Mouse (Mus musculus) intestine, postnatal 0 days (tissue): ENCODE results near the gene Isca2. TPM values are rescaled to one million over a fixed set of nuclear protein-coding genes. Genes with fewer than 3 reads are reported as not detected.

Experiments
- ATAC-seq: fragments of 200-750 bp; cut with Nextera tagmentation; 2 replicates; pipeline ENCODE4 v1.8.0; 2017; ENCODE audit warnings: mild to moderate bottlenecking, moderate TSS enrichment, moderate library complexity
- H3K27ac ChIP-seq: fragments of 300-500 bp; sonication (generic); 2 replicates; pipeline ENCODE4 v1.5.1; 2014; ENCODE audit warnings: mild to moderate bottlenecking, low read depth, low read length, moderate library complexity
- H3K27me3 ChIP-seq: fragments of 300-500 bp; sonication (generic); replicated peaks from 2 replicates; pipeline ENCODE4 v1.6.1; 2014; ENCODE audit warnings: low read length, mixed read lengths; ENCODE audit not compliant: control insufficient read depth, insufficient read depth
- H3K36me3 ChIP-seq: fragments of 300-500 bp; sonication (generic); 2 replicates; pipeline ENCODE4 v1.6.1; 2014; ENCODE audit warnings: mild to moderate bottlenecking, moderate library complexity; ENCODE audit not compliant: control insufficient read depth, insufficient read depth
- H3K4me1 ChIP-seq: fragments of 300-500 bp; sonication (generic); replicated peaks from 2 replicates; pipeline ENCODE4 v1.6.1; 2014; ENCODE audit warnings: antibody characterized with exemption, low read length, mixed read lengths; ENCODE audit not compliant: control insufficient read depth, insufficient read depth
- H3K4me2 ChIP-seq: fragments of 300-500 bp; sonication (generic); replicated peaks from 2 replicates; pipeline ENCODE4 v1.6.1; 2014; ENCODE audit warnings: low read depth, mild to moderate bottlenecking, moderate library complexity
- H3K4me3 ChIP-seq: fragments of 300-500 bp; sonication (generic); 2 replicates; pipeline ENCODE4 v1.5.1; 2014; ENCODE audit warnings: low read depth, low read length
- H3K9ac ChIP-seq: fragments of 300-500 bp; sonication (generic); 2 replicates; pipeline ENCODE4 v1.6.1; 2014; ENCODE audit warnings: mild to moderate bottlenecking, low read depth, low read length
- H3K9me3 ChIP-seq: fragments of 300-500 bp; sonication (generic); 2 replicates; pipeline ENCODE4 v1.6.1; 2016; ENCODE audit warnings: mixed run types; ENCODE audit not compliant: control insufficient read depth
- CTCF ChIP-seq: sonication (generic); IDR thresholded peaks from 2 replicates; pipeline ENCODE4 v1.5.1; 2016; ENCODE audit warnings: low read depth, mild to moderate bottlenecking, control low read depth, antibody characterized with exemption, moderate library complexity
- WGBS: fragments of 180-500 bp; shearing (Covaris S2); extraction: QIAGEN DNeasy Blood & Tissue Kit; methylation state at CpG from one replicate; pipeline ENCODE4 v1.1.7; 2014; 5-methylcytosine and 5-hydroxymethylcytosine counted together
- polyA plus RNA-seq: library from polyadenylated mRNA; unstranded; fragments of >200 nt; fragmentation: Nextera tagmentation; extraction: Ambion mirVana; gene quantifications from 2 replicates; pipeline ENCODE4 v1.2.1, GENCODE M21; 2015

Isca2 gene
- polyA plus RNA-seq: 104 and 119 TPM in 2 replicates

- no peaks in the 10 kb centered on the region for H3K9me3 ChIP-seq
- no peaks in the 10 kb centered on the region for H3K27me3 ChIP-seq
- peaks cover 3% of the 10 kb centered on the region; the same call in 1 of the 2 replicates for H3K4me1 ChIP-seq
- peak within 1 kb of the TSS; percentile 93 for H3K27ac ChIP-seq
- H3K4me3 ChIP-seq: peak within 1 kb of the TSS; percentile 54
- ATAC-seq: peak; percentile 99
- peak within 1 kb of the TSS; percentile 77 for H3K9ac ChIP-seq
- TF ChIP-seq CTCF: peak; percentile 37
- H3K36me3 ChIP-seq: peaks cover 15% of the 10 kb centered on the region
- H3K4me2 ChIP-seq: peak within 1 kb of the TSS; percentile 85
- under 1% methylated on average over 50 of the region's 50 CpGs for WGBS
Observed at GRCm38 (mm10) chr12:84772726-84773441, at the start of gene Isca2, which contains the start of gene Npc2. Gene Isca2, plus strand, starts transcription at chr12:84773251. Gene Npc2, minus strand, starts transcription at chr12:84773152.

- no peak for TF ChIP-seq CTCF
- H3K9me3 ChIP-seq: no peaks in the 10 kb centered on the region
- H3K9ac ChIP-seq: no peak overlapping the region
- no peaks in the 10 kb centered on the region for H3K27me3 ChIP-seq
- H3K4me3 ChIP-seq: no peak overlapping the region
- ATAC-seq: no peak
- no peak overlapping the region for H3K4me2 ChIP-seq
- H3K4me1 ChIP-seq: no peaks in the 10 kb centered on the region
- 91% methylated on average over 4 of the region's 4 CpGs for WGBS
- no peaks in the 10 kb centered on the region for H3K36me3 ChIP-seq
- no peak overlapping the region for H3K27ac ChIP-seq
Observed at GRCm38 (mm10) chr12:84726391-84726790, 46.7 kb upstream of the Isca2 start.

- no peaks in the 10 kb centered on the region for H3K9me3 ChIP-seq
- 49% methylated on average over 4 of the region's 4 CpGs for WGBS
- ATAC-seq: no peak
Observed at GRCm38 (mm10) chr12:84726986-84727385, 46.1 kb upstream of the Isca2 start.

GRCm38 (mm10) chr12:84727434-84727833 lies 45.6 kb upstream of the Isca2 start:
- WGBS: 63% methylated on average over 5 of the region's 5 CpGs
- no peak for TF ChIP-seq CTCF
- Histone ChIP-seq H3K9ac (no peak overlapping the region), H3K4me1 (no peaks in the 10 kb centered on the region), H3K4me3 (no peak overlapping the region), H3K36me3 (no peaks in the 10 kb centered on the region), H3K27ac (no peak overlapping the region), H3K9me3 (no peaks in the 10 kb centered on the region), H3K27me3 (no peaks in the 10 kb centered on the region), H3K4me2 (no peak overlapping the region)
- no peak for ATAC-seq

More at GRCm38 (mm10) chr12:84726986-84727385, 46.1 kb upstream of the Isca2 start:
- no peaks in the 10 kb centered on the region for H3K36me3 ChIP-seq
- no peaks in the 10 kb centered on the region for H3K4me1 ChIP-seq
- no peak overlapping the region for H3K27ac ChIP-seq
- no peak overlapping the region for H3K4me3 ChIP-seq
- no peak for TF ChIP-seq CTCF
- no peak overlapping the region for H3K4me2 ChIP-seq
- H3K27me3 ChIP-seq: no peaks in the 10 kb centered on the region
- no peak overlapping the region for H3K9ac ChIP-seq

- Histone ChIP-seq H3K36me3 (no peaks in the 10 kb centered on the region), H3K27me3 (no peaks in the 10 kb centered on the region), H3K27ac (no peak overlapping the region), H3K9me3 (no peaks in the 10 kb centered on the region), H3K4me2 (no peak overlapping the region), H3K9ac (no peak overlapping the region), H3K4me3 (no peak overlapping the region), H3K4me1 (no peaks in the 10 kb centered on the region)
- no peak for ATAC-seq
- TF ChIP-seq CTCF: no peak
- WGBS: 87% methylated on average over 10 of the region's 10 CpGs
Observed at GRCm38 (mm10) chr12:84728421-84728820, 44.6 kb upstream of the Isca2 start.

- Histone ChIP-seq H3K36me3 (no peaks in the 10 kb centered on the region), H3K4me1 (no peaks in the 10 kb centered on the region), H3K4me3 (no peak overlapping the region), H3K27me3 (no peaks in the 10 kb centered on the region), H3K9me3 (no peaks in the 10 kb centered on the region), H3K4me2 (no peak overlapping the region), H3K27ac (no peak overlapping the region), H3K9ac (no peak overlapping the region)
- WGBS: 69% methylated on average over 13 of the region's 13 CpGs
- no peak for TF ChIP-seq CTCF
- no peak for ATAC-seq
Observed at GRCm38 (mm10) chr12:84733366-84733765, 39.7 kb upstream of the Isca2 start.
